Mouse (Mus musculus) adrenal gland, postnatal 25 days (tissue): ENCODE results near the gene Tgif1. TPM values are rescaled to one million over a fixed set of nuclear protein-coding genes. Genes with fewer than 3 reads are reported as not detected.

Source experiments
- DNase-seq: peaks from one replicate; pipeline ENCODE4 v3.0.0; 2021; ENCODE audit warnings: mixed read lengths
- total RNA-seq: library from RNA; stranded (reverse); gene quantifications from 2 replicates; pipeline ENCODE4 v1.2.3, GENCODE M21; 2021

Tgif1 gene
- total RNA-seq, 1 experiment from 2014 or later: 74.7 TPM

GRCm38 (mm10) chr17:70866029-70866428 is 12.7 kb upstream of the Tgif1 start:
- DNase-seq: no peak

GRCm38 (mm10) chr17:70865060-70865604 is 11.8 kb upstream of the Tgif1 start:
- DNase-seq: no peak

- no peak for DNase-seq
These were observed 11.3 kb upstream of the Tgif1 start for GRCm38 (mm10) chr17:70864645-70865044.

GRCm38 (mm10) chr17:70864117-70864516 is 10.8 kb upstream of the Tgif1 start:
- DNase-seq: no peak

GRCm38 (mm10) chr17:70858814-70859213 is 5.5 kb upstream of the Tgif1 start:
- DNase-seq: no peak

GRCm38 (mm10) chr17:70856871-70857415 is 3.6 kb upstream of the Tgif1 start:
- DNase-seq: peak; percentile 46

GRCm38 (mm10) chr17:70854021-70854420 is 675 bp upstream of the Tgif1 start:
- no peak for DNase-seq

- peak; percentile 86 for DNase-seq
These were observed 510 bp downstream of the Tgif1 start for GRCm38 (mm10) chr17:70852686-70853386.

- peak; percentile 40 for DNase-seq
These were observed 1.2 kb downstream of the Tgif1 start for GRCm38 (mm10) chr17:70852011-70852685.

- DNase-seq: peak; percentile 86
These were observed 2.1 kb downstream of the Tgif1 start for GRCm38 (mm10) chr17:70850996-70851991.

GRCm38 (mm10) chr17:70850233-70850995 is 2.9 kb downstream of the Tgif1 start:
- DNase-seq: peak; percentile 70

- DNase-seq: peak; percentile 94
These were observed 3.7 kb downstream of the Tgif1 start for GRCm38 (mm10) chr17:70849399-70850232.

GRCm38 (mm10) chr17:70848511-70849398 is 4.6 kb downstream of the Tgif1 start:
- peak; percentile 45 for DNase-seq

GRCm38 (mm10) chr17:70847751-70848510 is 5.4 kb downstream of the Tgif1 start:
- no peak for DNase-seq

GRCm38 (mm10) chr17:70847086-70847485 is 6.3 kb downstream of the Tgif1 start:
- no peak for DNase-seq

GRCm38 (mm10) chr17:70846111-70846644 is 7.2 kb downstream of the Tgif1 start:
- no peak for DNase-seq

- DNase-seq: no peak
These were observed 7.8 kb downstream of the Tgif1 start for GRCm38 (mm10) chr17:70845543-70845942.

- peak; percentile 26 for DNase-seq
These were observed 8.4 kb downstream of the Tgif1 start for GRCm38 (mm10) chr17:70844971-70845370.
